ENCODE assay signal across 9 mouse cellular contexts in genomic region chr16:31314497-31315233, GRCm38 (mm10). TPM values are rescaled to one million over a fixed set of nuclear protein-coding genes. Genes with fewer than 3 reads are reported as not detected.
A peak's percentile ranks its signal among the peaks of the same experiment; 100 is the strongest.
DNase-seq lines count a peak whose midpoint lies in the region.
"Had no signal": no experiment of that assay in that cellular context is flagged by ENCODE, and none has a peak within 500 bp of the region (broad histone marks: within the 10 kb centered on the region; RNA-seq: fewer than 3 reads in every experiment).

Apod (minus strand) TSS chr16:31314808.

- no peaks in the 10 kb centered on the region for H3K27me3 ChIP-seq in limb, embryonic 10.5 days (ENCODE audit: low read depth, poor library complexity, severe bottlenecking)
- H3K27me3 ChIP-seq: heart, embryonic 15.5 days had no signal

- no peak for DNase-seq in urinary bladder, adult 2 months (ENCODE audit: low spot score)
- DNase-seq in urinary bladder, adult 18-20 months (ENCODE audit: low spot score in 2 of 2), result no peak
- DNase-seq in gonadal fat pad, adult 2 months (ENCODE audit: low read depth), result no peak
- peak; percentile 36 for DNase-seq in limb, embryonic 10.5 days (ENCODE audit: low spot score)
- no peak for DNase-seq in adrenal gland, adult 2 months
- DNase-seq in urinary bladder, postnatal 25 days (ENCODE audit: low spot score), result no peak
- DNase-seq in heart, postnatal 14 days, result no peak
- no peak for DNase-seq in thymus, postnatal 14 days

- H3K4me3 ChIP-seq in limb, embryonic 10.5 days, result no peak within 1 kb of the TSS
- H3K4me3 ChIP-seq: heart, embryonic 15.5 days had no signal

- H3K27ac ChIP-seq in limb, embryonic 10.5 days, result peak within 1 kb of the TSS; percentile 80

- no peaks in the 10 kb centered on the region for H3K36me3 ChIP-seq in limb, embryonic 10.5 days
- H3K36me3 ChIP-seq: heart, embryonic 15.5 days had no signal

- 72% methylated on average over 9 of the region's 9 CpGs for WGBS in limb, embryonic 10.5 days

- no peaks in the 10 kb centered on the region for H3K9me3 ChIP-seq in limb, embryonic 10.5 days (replicated peaks)
- H3K9me3 ChIP-seq: heart, embryonic 15.5 days had no signal

- peaks cover 41% of the 10 kb centered on the region for H3K4me1 ChIP-seq in limb, embryonic 10.5 days

- intact Hi-C loops in heart, postnatal 14 days (cut with DNase I), result loop anchor here (5.0 kb wide), 1 partner anchor 37 kb away; the partner anchor contains the start of gene Ppp1r2

RNA-seq across cellular contexts. Expression of gene Apod, which starts in this region (rescaled TPM):
- polyA plus RNA-seq in urinary bladder, adult 2 months (2012; rRNA removed), result 38.4 and 57.2 TPM in 2 replicates
- 45.5 and 66.6 TPM in 2 replicates for polyA plus RNA-seq in gonadal fat pad, adult 2 months (2012; rRNA removed)
- polyA plus RNA-seq in limb, embryonic 10.5 days (2016; fragmentation: Nextera tagmentation; extraction: Ambion mirVana), result 5.9 and 6.5 TPM in 2 replicates
- 10 to 100 TPM in 1 of 2 experiments, 1 to 10 TPM in 1; 8.0 to 12.3 TPM for total RNA-seq in adrenal gland, adult 2 months (2021)
- polyA plus RNA-seq in adrenal gland, adult 2 months (2012; rRNA removed), result 0.64 and 0.99 TPM in 2 replicates
- 1 to 10 TPM; 2.1 to 3.0 TPM for total RNA-seq in heart, postnatal 14 days (2021)
